Mouse (Mus musculus): Measurements from ENCODE around the gene Nqo1.

- TF ChIP-seq CHD2 (IDR thresholded peaks at IDR 0.05; ENCODE audit: low read depth, low read length) (no peak), ZNF384 (IDR thresholded peaks at IDR 0.05; ENCODE audit: low read depth, low read length) (no peak)
Observed at GRCm38 (mm10) chr8:107424176-107424575, 21.2 kb upstream of the Nqo1 start.

Measured in ES-E14 (cell line).